29 mouse cellular contexts compared by ENCODE assay signal in the genomic region with DNA sequence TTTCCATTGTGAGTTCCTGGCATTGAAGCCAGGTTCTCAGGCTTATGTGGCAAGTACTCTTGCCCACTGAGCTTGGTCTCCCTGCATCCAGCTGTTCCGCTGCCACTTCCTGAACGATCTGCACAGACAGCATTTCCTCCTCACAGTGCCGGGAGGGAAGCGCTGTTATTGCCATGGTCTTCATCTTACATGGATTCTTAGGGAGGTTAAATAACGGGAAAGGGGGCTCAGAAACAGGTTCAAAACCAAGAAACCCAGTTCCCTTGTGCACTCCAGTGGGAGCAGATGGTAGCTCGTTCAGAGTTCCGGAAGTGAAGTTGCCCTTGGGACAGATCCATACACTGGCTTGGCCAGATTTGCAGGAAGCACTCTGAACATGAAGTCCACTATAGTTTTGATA.
DNase-seq lines count a peak whose midpoint lies in the region; ATAC-seq and TF ChIP-seq lines count a peak whose summit lies in the region.
"Had no signal": no experiment of that assay in that cellular context is flagged by ENCODE, and none has a peak within 500 bp of the region (broad histone marks: within the 10 kb centered on the region; RNA-seq: fewer than 3 reads in every experiment).

No protein-coding gene starts in this region.

- no peak overlapping the region for H3K4me2 ChIP-seq in heart, embryonic 15.5 days
- no peak overlapping the region for H3K4me2 ChIP-seq in forebrain, embryonic 15.5 days (replicated peaks)
- H3K4me2 ChIP-seq: embryonic facial prominence, embryonic 13.5 days; forebrain, embryonic 12.5 days; heart, embryonic 13.5 days; hindbrain, embryonic 14.5 days had no signal

- H3K36me3 ChIP-seq in heart, embryonic 15.5 days, result no peaks in the 10 kb centered on the region
- peaks cover 3% of the 10 kb centered on the region for H3K36me3 ChIP-seq in megakaryocyte, embryonic 14.5 days (replicated peaks; ENCODE audit: low read length)
- H3K36me3 ChIP-seq in small intestine, adult 2 months (ENCODE audit: control insufficient read depth, insufficient read depth, low read length), result no peaks in the 10 kb centered on the region
- no peaks in the 10 kb centered on the region for H3K36me3 ChIP-seq in forebrain, embryonic 15.5 days
- H3K36me3 ChIP-seq: embryonic facial prominence, embryonic 10.5 days; embryonic facial prominence, embryonic 13.5 days; forebrain, embryonic 12.5 days; heart, embryonic 10.5 days; heart, embryonic 13.5 days had no signal

- no peaks in the 10 kb centered on the region for H3K27me3 ChIP-seq in heart, embryonic 15.5 days
- H3K27me3 ChIP-seq in megakaryocyte, embryonic 14.5 days (replicated peaks), result no peaks in the 10 kb centered on the region
- H3K27me3 ChIP-seq in small intestine, adult 2 months (ENCODE audit: control insufficient read depth, insufficient read depth, low read length), result no peaks in the 10 kb centered on the region
- no peaks in the 10 kb centered on the region for H3K27me3 ChIP-seq in forebrain, embryonic 15.5 days
- H3K27me3 ChIP-seq: embryonic facial prominence, embryonic 13.5 days; forebrain, embryonic 12.5 days; heart, embryonic 13.5 days had no signal

- H3K27ac ChIP-seq in heart, embryonic 15.5 days, result peak overlapping the region; percentile 9; the same call in 1 of the 2 replicates
- peak overlapping the region; percentile 48 for H3K27ac ChIP-seq in small intestine, adult 2 months (ENCODE audit: insufficient read depth, low read depth, low read length)
- H3K27ac ChIP-seq in forebrain, embryonic 15.5 days (replicated peaks), result no peak overlapping the region
- H3K27ac ChIP-seq: embryonic facial prominence, embryonic 10.5 days; embryonic facial prominence, embryonic 13.5 days; forebrain, embryonic 12.5 days; gastrocnemius, adult 2 months; heart, adult 2 months; heart, embryonic 10.5 days; heart, embryonic 13.5 days; hindbrain, embryonic 14.5 days; hindbrain, postnatal 0 days had no signal

- no peaks in the 10 kb centered on the region for H3K9me3 ChIP-seq in heart, embryonic 15.5 days (replicated peaks)
- no peaks in the 10 kb centered on the region for H3K9me3 ChIP-seq in megakaryocyte, embryonic 14.5 days
- H3K9me3 ChIP-seq in forebrain, embryonic 15.5 days, result no peaks in the 10 kb centered on the region
- H3K9me3 ChIP-seq: embryonic facial prominence, embryonic 10.5 days; embryonic facial prominence, embryonic 13.5 days; forebrain, embryonic 12.5 days; heart, embryonic 10.5 days; heart, embryonic 13.5 days had no signal

- intact Hi-C loops in heart, postnatal 14 days (cut with DNase I), result no loop called here

- no peak overlapping the region for H3K9ac ChIP-seq in heart, embryonic 15.5 days
- H3K9ac ChIP-seq in forebrain, embryonic 15.5 days (replicated peaks), result no peak overlapping the region
- H3K9ac ChIP-seq: embryonic facial prominence, embryonic 13.5 days; forebrain, embryonic 12.5 days; heart, embryonic 13.5 days; hindbrain, embryonic 14.5 days had no signal

- TF ChIP-seq POLR2A in small intestine, adult 2 months (IDR thresholded peaks at IDR 0.05; ENCODE audit: low read depth, low read length), result no peak

- no peak for DNase-seq in heart, postnatal 14 days
- DNase-seq: adrenal gland, adult 2 months; adrenal gland, postnatal 14 days; cerebellum, adult 11-12 months; cerebellum, adult 8-10 months; cerebellum, postnatal 10 days; cerebellum, postnatal 36 days; embryo, embryonic 11 days; gastrocnemius, adult 2 months; gastrocnemius, postnatal 14 days; heart, adult 2 months; heart, postnatal 4 days had no signal

- H3K4me1 ChIP-seq in heart, embryonic 15.5 days (replicated peaks), result peaks cover 17% of the 10 kb centered on the region
- H3K4me1 ChIP-seq in megakaryocyte, embryonic 14.5 days, result peaks cover 81% of the 10 kb centered on the region
- peaks cover 43% of the 10 kb centered on the region for H3K4me1 ChIP-seq in small intestine, adult 2 months (ENCODE audit: control insufficient read depth, insufficient read depth, insufficient read length, low read length)
- H3K4me1 ChIP-seq in forebrain, embryonic 15.5 days, result no peaks in the 10 kb centered on the region
- H3K4me1 ChIP-seq: forebrain, embryonic 12.5 days had no signal

- ATAC-seq in heart, embryonic 15.5 days (replicated peaks; ENCODE audit: insufficient number of reproducible peaks, insufficient read depth, low FRiP score, low read depth), result no peak
- no peak for ATAC-seq in megakaryocyte, adult 5-6 weeks (ENCODE audit: poor library complexity, severe bottlenecking)
- peak; percentile 33 for ATAC-seq in granulocyte monocyte progenitor cell, adult 5-6 weeks (replicated peaks; ENCODE audit: poor library complexity, severe bottlenecking)
- ATAC-seq in forebrain, embryonic 15.5 days (replicated peaks), result no peak
- ATAC-seq: CD4-positive, CD25-positive, alpha-beta regulatory T cell, adult 4 months; forebrain, embryonic 16.5 days; hindbrain, postnatal 0 days; inflammation-experienced regulatory T-cells, adult 6 months had no signal

- WGBS in heart, embryonic 15.5 days, result 65% methylated on average over 7 of the region's 7 CpGs
- 46% methylated on average over 7 of the region's 7 CpGs for WGBS in small intestine, adult 2 months
- 81% methylated on average over 7 of the region's 7 CpGs for WGBS in forebrain, embryonic 15.5 days

- H3K4me3 ChIP-seq in heart, embryonic 15.5 days, result no peak overlapping the region
- peak overlapping the region; percentile 9 for H3K4me3 ChIP-seq in megakaryocyte, embryonic 14.5 days (replicated peaks)
- no peak overlapping the region for H3K4me3 ChIP-seq in small intestine, adult 2 months (ENCODE audit: low read depth, low read length)
- no peak overlapping the region for H3K4me3 ChIP-seq in forebrain, embryonic 15.5 days
- H3K4me3 ChIP-seq: embryonic facial prominence, embryonic 10.5 days; embryonic facial prominence, embryonic 13.5 days; erythroblast, embryonic 14.5 days; forebrain, embryonic 12.5 days; gastrocnemius, adult 2 months; heart, adult 2 months; heart, embryonic 10.5 days; heart, embryonic 13.5 days had no signal

- TF ChIP-seq CTCF in small intestine, adult 2 months (IDR thresholded peaks at IDR 0.05; ENCODE audit: extremely low read depth, insufficient read length, insufficient replicate concordance, low read depth, low read length), result no peak
